Mouse (Mus musculus): ENCODE measurements around the gene C1qtnf5.

C1qtnf5 gene

GRCm38 (mm10) chr9:44079997-44080780 is 26.9 kb upstream of the C1qtnf5 start:
- no peak for DNase-seq (ENCODE audit: low read depth)

GRCm38 (mm10) chr9:44080953-44081352 is 26.1 kb upstream of the C1qtnf5 start:
- no peak for DNase-seq (ENCODE audit: low read depth)

GRCm38 (mm10) chr9:44081581-44081980 is 25.5 kb upstream of the C1qtnf5 start:
- no peak for DNase-seq (ENCODE audit: low read depth)

GRCm38 (mm10) chr9:44082266-44082665 is 24.8 kb upstream of the C1qtnf5 start:
- DNase-seq (ENCODE audit: low read depth) = no peak

GRCm38 (mm10) chr9:44083392-44084121 is 23.5 kb upstream of the C1qtnf5 start:
- no peak for DNase-seq (ENCODE audit: low read depth)

- DNase-seq (ENCODE audit: low read depth) = no peak
These were observed 22.8 kb upstream of the C1qtnf5 start for GRCm38 (mm10) chr9:44084236-44084635.

- peak; percentile 87 for DNase-seq (ENCODE audit: low read depth)
These were observed 22.3 kb upstream of the C1qtnf5 start for GRCm38 (mm10) chr9:44084659-44085229.

GRCm38 (mm10) chr9:44085276-44085675 is 21.8 kb upstream of the C1qtnf5 start:
- DNase-seq (ENCODE audit: low read depth) = no peak

GRCm38 (mm10) chr9:44085741-44086665 is 21.0 kb upstream of the C1qtnf5 start:
- DNase-seq (ENCODE audit: low read depth) = no peak

GRCm38 (mm10) chr9:44086960-44087359 is 20.1 kb upstream of the C1qtnf5 start:
- DNase-seq (ENCODE audit: low read depth) = no peak

GRCm38 (mm10) chr9:44087761-44088455 is 19.1 kb upstream of the C1qtnf5 start:
- DNase-seq (ENCODE audit: low read depth) = no peak

- DNase-seq (ENCODE audit: low read depth) = no peak
These were observed 18.0 kb upstream of the C1qtnf5 start for GRCm38 (mm10) chr9:44088877-44089608.

- peak; percentile 74 for DNase-seq (ENCODE audit: low read depth)
These were observed 13.2 kb upstream of the C1qtnf5 start for GRCm38 (mm10) chr9:44093612-44094503.

GRCm38 (mm10) chr9:44094737-44095136 is 12.3 kb upstream of the C1qtnf5 start:
- DNase-seq (ENCODE audit: low read depth) = no peak

GRCm38 (mm10) chr9:44095781-44096180 is 11.3 kb upstream of the C1qtnf5 start:
- DNase-seq (ENCODE audit: low read depth) = no peak

GRCm38 (mm10) chr9:44096536-44096935 is 10.5 kb upstream of the C1qtnf5 start:
- no peak for DNase-seq (ENCODE audit: low read depth)

- DNase-seq (ENCODE audit: low read depth) = no peak
These were observed 5.6 kb upstream of the C1qtnf5 start, which contains the start of gene Mfrp for GRCm38 (mm10) chr9:44101490-44101889. Gene Mfrp (plus strand): TSS chr9:44101729.

- no peak for DNase-seq (ENCODE audit: low read depth)
These were observed 2.2 kb upstream of the C1qtnf5 start for GRCm38 (mm10) chr9:44104881-44105280.

GRCm38 (mm10) chr9:44105781-44106180 is 1.3 kb upstream of the C1qtnf5 start:
- DNase-seq (ENCODE audit: low read depth) = no peak
